Mouse (Mus musculus) intestine, embryonic 14.5 days (tissue): ENCODE measurements around the gene Ly6g6d. TPM values are rescaled to one million over a fixed set of nuclear protein-coding genes. Genes with fewer than 3 reads are reported as not detected.
A peak's percentile ranks its signal among the peaks of the same experiment; 100 is the strongest.

Experiments used
- ATAC-seq: fragments of 200-750 bp; cut with Nextera tagmentation; replicated peaks from 2 replicates; pipeline ENCODE4 v1.8.0; 2017; ENCODE audit warnings: low read depth, moderate number of reproducible peaks, moderate TSS enrichment, moderate library complexity; ENCODE audit not compliant: low FRiP score, low TSS enrichment
- DNase-seq: peaks from one replicate; pipeline ENCODE4 v3.0.0-alpha.2; 2018; ENCODE audit warnings: low spot score
- H3K27ac ChIP-seq: fragments of 300-500 bp; sonication (generic); 2 replicates; pipeline ENCODE4 v1.5.1; 2014; ENCODE audit warnings: low read depth, mild to moderate bottlenecking, control low read depth
- H3K27me3 ChIP-seq: fragments of 300-500 bp; sonication (generic); replicated peaks from 2 replicates; pipeline ENCODE4 v1.6.1; 2014; ENCODE audit warnings: low read length, control low read depth; ENCODE audit not compliant: control insufficient read depth, insufficient read depth
- H3K36me3 ChIP-seq: fragments of 300-500 bp; sonication (generic); 2 replicates; pipeline ENCODE4 v1.6.1; 2014; ENCODE audit warnings: low read length, control low read depth; ENCODE audit not compliant: control insufficient read depth, insufficient read depth
- H3K4me1 ChIP-seq: fragments of 300-500 bp; sonication (generic); replicated peaks from 2 replicates; pipeline ENCODE4 v1.6.1; 2014; ENCODE audit warnings: low read length, control low read depth, mixed read lengths; ENCODE audit not compliant: control insufficient read depth, insufficient read depth
- H3K4me2 ChIP-seq: fragments of 300-500 bp; sonication (generic); 2 replicates; pipeline ENCODE4 v1.6.1; 2014; ENCODE audit warnings: low read length
- H3K4me3 ChIP-seq: fragments of 300-500 bp; sonication (generic); 2 replicates; pipeline ENCODE4 v1.5.1; 2014; ENCODE audit warnings: low read depth, low read length, control low read depth, mixed read lengths
- H3K9ac ChIP-seq: fragments of 300-500 bp; sonication (generic); 2 replicates; pipeline ENCODE4 v1.6.1; 2014; ENCODE audit warnings: mild to moderate bottlenecking, low read length
- H3K9me3 ChIP-seq: fragments of 300-500 bp; sonication (generic); 2 replicates; pipeline ENCODE4 v1.6.1; 2016; ENCODE audit warnings: low read length, control low read depth; ENCODE audit not compliant: control insufficient read depth
- WGBS: fragments of 180-500 bp; shearing (Covaris S2); extraction: QIAGEN DNeasy Blood & Tissue Kit; methylation state at CpG from one replicate; pipeline ENCODE4 v1.1.7; 2014; 5-methylcytosine and 5-hydroxymethylcytosine counted together
- polyA plus RNA-seq: library from polyadenylated mRNA; unstranded; fragments of >200 nt; fragmentation: Nextera tagmentation; extraction: Ambion mirVana; gene quantifications from 2 replicates; pipeline ENCODE4 v1.2.1, GENCODE M21; 2014

Ly6g6d gene
- polyA plus RNA-seq, 1 experiment from 2014 or later = 5.0 TPM

GRCm38 (mm10) chr17:35104079-35104478 lies 26.2 kb upstream of the Ly6g6d start:
- Histone ChIP-seq H3K9ac (no peak overlapping the region), H3K27me3 (no peaks in the 10 kb centered on the region), H3K4me2 (no peak overlapping the region), H3K36me3 (peaks cover 44% of the 10 kb centered on the region), H3K4me1 (peaks cover 5% of the 10 kb centered on the region), H3K27ac (no peak overlapping the region), H3K4me3 (no peak overlapping the region), H3K9me3 (no peaks in the 10 kb centered on the region)
- WGBS = 82% methylated on average over 7 of the region's 7 CpGs
- DNase-seq (no peak), ATAC-seq (no peak)

GRCm38 (mm10) chr17:35103221-35103690 lies 25.4 kb upstream of the Ly6g6d start:
- H3K4me3 ChIP-seq = no peak overlapping the region
- no peak for DNase-seq
- WGBS = 56% methylated on average over 6 of the region's 6 CpGs
- H3K27me3 ChIP-seq = no peaks in the 10 kb centered on the region
- H3K27ac ChIP-seq = no peak overlapping the region
- H3K4me1 ChIP-seq = peaks cover 5% of the 10 kb centered on the region
- H3K9ac ChIP-seq = no peak overlapping the region
- no peak overlapping the region for H3K4me2 ChIP-seq
- ATAC-seq = no peak; the same call in 1 of the 2 replicates
- H3K36me3 ChIP-seq = peaks cover 52% of the 10 kb centered on the region
- H3K9me3 ChIP-seq = no peaks in the 10 kb centered on the region

- H3K4me3 ChIP-seq = no peak overlapping the region
- peaks cover 5% of the 10 kb centered on the region for H3K4me1 ChIP-seq
- H3K36me3 ChIP-seq = peaks cover 61% of the 10 kb centered on the region
- ATAC-seq = no peak
- H3K9ac ChIP-seq = no peak overlapping the region
- H3K27me3 ChIP-seq = no peaks in the 10 kb centered on the region
- peak overlapping the region; percentile 9; the same call in 1 of the 2 replicates for H3K27ac ChIP-seq
- 68% methylated on average over 8 of the region's 8 CpGs for WGBS
- no peak for DNase-seq
- H3K9me3 ChIP-seq = no peaks in the 10 kb centered on the region
- H3K4me2 ChIP-seq = no peak overlapping the region
Observed at GRCm38 (mm10) chr17:35102299-35102698, 24.4 kb upstream of the Ly6g6d start.

GRCm38 (mm10) chr17:35101161-35101560 lies 23.3 kb upstream of the Ly6g6d start:
- no peak for ATAC-seq
- DNase-seq = no peak
- H3K4me2 ChIP-seq = no peak overlapping the region
- whole genome bisulfite sequencing = 89% methylated on average over 11 of the region's 11 CpGs
- H3K27ac ChIP-seq = no peak overlapping the region
- no peaks in the 10 kb centered on the region for H3K27me3 ChIP-seq
- no peak overlapping the region for H3K9ac ChIP-seq
- no peak overlapping the region for H3K4me3 ChIP-seq
- peaks cover 73% of the 10 kb centered on the region for H3K36me3 ChIP-seq
- peaks cover 5% of the 10 kb centered on the region for H3K4me1 ChIP-seq
- H3K9me3 ChIP-seq = no peaks in the 10 kb centered on the region

- H3K9me3 ChIP-seq = no peaks in the 10 kb centered on the region
- no peak overlapping the region for H3K27ac ChIP-seq
- no peak overlapping the region for H3K4me2 ChIP-seq
- WGBS = 61% methylated on average over 10 of the region's 10 CpGs
- peaks cover 78% of the 10 kb centered on the region for H3K36me3 ChIP-seq
- H3K27me3 ChIP-seq = no peaks in the 10 kb centered on the region
- DNase-seq (no peak), ATAC-seq (peak; percentile 40)
- H3K9ac ChIP-seq = no peak overlapping the region
- H3K4me1 ChIP-seq = peaks cover 5% of the 10 kb centered on the region
- no peak overlapping the region for H3K4me3 ChIP-seq
Observed at GRCm38 (mm10) chr17:35100196-35100765, 22.4 kb upstream of the Ly6g6d start.

- ATAC-seq = no peak
- Histone ChIP-seq H3K4me1 (no peaks in the 10 kb centered on the region), H3K36me3 (peaks cover 94% of the 10 kb centered on the region)
Observed at GRCm38 (mm10) chr17:35097164-35097655, 19.3 kb upstream of the Ly6g6d start.

GRCm38 (mm10) chr17:35096597-35096996 lies 18.7 kb upstream of the Ly6g6d start:
- no peak overlapping the region for H3K9ac ChIP-seq
- no peak overlapping the region for H3K27ac ChIP-seq
- 91% methylated on average over 12 of the region's 12 CpGs for WGBS
- no peaks in the 10 kb centered on the region for H3K4me1 ChIP-seq
- no peaks in the 10 kb centered on the region for H3K27me3 ChIP-seq
- DNase-seq (no peak), ATAC-seq (no peak)
- no peak overlapping the region for H3K4me3 ChIP-seq
- peaks cover 92% of the 10 kb centered on the region for H3K36me3 ChIP-seq
- no peaks in the 10 kb centered on the region for H3K9me3 ChIP-seq
- H3K4me2 ChIP-seq = no peak overlapping the region

More at GRCm38 (mm10) chr17:35097164-35097655, 19.3 kb upstream of the Ly6g6d start:
- Histone ChIP-seq H3K9ac (no peak overlapping the region), H3K4me2 (no peak overlapping the region), H3K4me3 (no peak overlapping the region), H3K9me3 (no peaks in the 10 kb centered on the region), H3K27ac (no peak overlapping the region), H3K27me3 (no peaks in the 10 kb centered on the region)
- no peak for DNase-seq
- 91% methylated on average over 12 of the region's 12 CpGs for WGBS

GRCm38 (mm10) chr17:35094475-35095365 lies 16.9 kb upstream of the Ly6g6d start:
- no peak overlapping the region for H3K4me3 ChIP-seq
- ATAC-seq (no peak), DNase-seq (no peak)
- no peaks in the 10 kb centered on the region for H3K27me3 ChIP-seq
- no peak overlapping the region for H3K4me2 ChIP-seq
- 86% methylated on average over 15 of the region's 15 CpGs for WGBS
- H3K4me1 ChIP-seq = peaks cover 11% of the 10 kb centered on the region; the same call in 1 of the 2 replicates
- no peak overlapping the region for H3K27ac ChIP-seq
- no peaks in the 10 kb centered on the region for H3K9me3 ChIP-seq
- no peak overlapping the region for H3K9ac ChIP-seq
- peaks cover 82% of the 10 kb centered on the region for H3K36me3 ChIP-seq
